Mouse (Mus musculus) neutrophil, adult 83 days (primary cell): ENCODE results near the gene Cd46. TPM values are rescaled to one million over a fixed set of nuclear protein-coding genes. Genes with fewer than 3 reads are reported as not detected.

Experiments
- total RNA-seq, 2 experiments: library from RNA; stranded (reverse); gene quantifications; one replicate each; pipeline ENCODE4 v1.2.4; 2023

Cd46 gene
- total RNA-seq, result 1 to 10 TPM; 4.4 to 5.9 TPM

GRCm38 (mm10) chr1:195092220-195092720 is at the start of gene Cd46:
TSS of gene Cd46 (minus strand) at chr1:195092249.

GRCm38 (mm10) chr1:195130953-195131674 is 39.1 kb upstream of the Cd46 start, which contains the start of gene Cr1l:
TSS of gene Cr1l (minus strand) at chr1:195131586.

Other genes starting within 250 kb of the Cd46 start
- gene Cd34, start 153.4 kb downstream of the Cd46 start, total RNA-seq, result 1 to 10 TPM; 6.0 to 7.4 TPM
- gene Cr1l, start 39.3 kb upstream of the Cd46 start, total RNA-seq, result 10 to 100 TPM; 71.8 to 79.2 TPM
- gene Cr2, start 84.5 kb upstream of the Cd46 start, total RNA-seq, result 1 to 10 TPM in 1 of 2 experiments, under 1 TPM in 1; 0.77 to 1.3 TPM